Mouse (Mus musculus) megakaryocyte, embryonic 14.5 days (primary cell): ENCODE results near the gene Evc.

ENCODE experiments used
- FLI1 ChIP-seq: IDR thresholded peaks from 2 replicates; pipeline ENCODE4 v1.6.1; 2012; ENCODE audit warnings: low read length, inconsistent platforms, mixed read lengths
- GATA1 ChIP-seq: IDR thresholded peaks from 3 replicates; pipeline ENCODE4 v1.6.1; 2012; ENCODE audit warnings: mixed read lengths, low read length, inconsistent platforms, borderline replicate concordance

DNA sequence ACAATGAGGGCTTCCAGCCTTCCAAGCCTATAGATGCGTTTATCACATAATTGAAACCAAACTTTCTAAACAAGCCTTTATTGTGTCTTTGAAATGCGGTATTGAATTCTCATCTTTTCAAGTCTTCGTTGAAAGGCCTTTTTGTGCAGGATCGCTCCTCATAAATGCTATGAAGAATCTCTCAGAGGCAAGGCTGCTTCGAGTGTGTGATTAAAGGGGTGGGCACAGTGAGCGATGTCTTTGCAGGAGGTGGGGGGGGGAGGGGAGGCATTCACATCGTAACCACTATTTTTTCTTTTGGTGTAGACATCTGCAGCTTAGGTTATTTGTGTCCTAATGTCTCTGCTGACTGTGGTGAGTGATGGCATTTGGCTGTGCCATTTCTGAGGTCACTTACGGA, 19.3 kb upstream of the Evc start:
- TF ChIP-seq GATA1, result no peak
- no peak for TF ChIP-seq FLI1
